Mouse (Mus musculus) Patski (cell line): ENCODE results near the gene Rbms3. TPM values are rescaled to one million over a fixed set of nuclear protein-coding genes. Genes with fewer than 3 reads are reported as not detected.

ENCODE experiments used
- ATAC-seq: fragments of 100-300 bp; one replicate; pipeline ENCODE4 v1.8.0; 2021
- CTCF ChIA-PET: fragments of 350-600 bp; sonication (Branson Sonifier 250); formaldehyde crosslinking; loops from one replicate; lab custom pipeline; 2022; ENCODE audit warnings: inconsistent platforms; lab: Charles Lee
- POLR2A ChIA-PET: fragments of 350-600 bp; sonication (Branson Sonifier 250); formaldehyde crosslinking; loops from one replicate; lab custom pipeline; 2022; ENCODE audit warnings: antibody characterized with exemption, inconsistent platforms; lab: Charles Lee
- DNase-seq: peaks from one replicate; pipeline ENCODE4 v3.0.0-alpha.2; 2011; ENCODE audit warnings: low read depth, low spot score
- H3K27me3 ChIP-seq: fragments of 371-371 bp; one replicate; pipeline ENCODE4 v1.5.1; 2021
- CTCF ChIP-seq: fragments of 100-300 bp; IDR thresholded peaks from one replicate; pipeline ENCODE4 v1.5.1; 2021
- in situ Hi-C: fragments of 300-500 bp; cut with MboI; formaldehyde crosslinking; loops from 3 replicates; pipeline ENCODE4 v1.11.1; 2018; ENCODE audit warnings: low pct_unique_long_range_greater_than_20kb, mixed read lengths
- polyA plus RNA-seq: library from polyadenylated mRNA; unstranded; gene quantifications from one replicate; pipeline ENCODE4 v1.2.3, GENCODE M21; 2021

Gene Rbms3
- polyA plus RNA-seq, 1 experiment from 2014 or later = 8.1 TPM

DNA sequence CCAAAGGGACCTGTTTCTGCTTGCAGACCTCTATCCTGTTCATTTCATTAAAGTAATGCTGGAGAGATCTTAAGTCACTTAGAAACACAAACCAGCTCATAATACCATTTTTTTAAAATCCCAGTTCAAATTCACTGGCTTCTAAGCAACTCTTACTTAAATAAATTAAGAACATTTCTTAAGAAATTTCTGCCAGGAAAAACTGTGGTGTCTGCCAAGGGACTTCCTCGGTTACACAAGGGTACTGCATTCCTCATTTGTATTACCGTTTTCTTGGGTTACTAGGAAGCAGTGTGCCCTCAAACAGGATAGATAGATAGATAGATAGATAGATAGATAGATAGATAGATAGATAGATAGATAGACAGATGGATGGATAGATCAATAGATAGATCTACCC is 627.6 kb downstream of the Rbms3 start:
- in situ Hi-C loops = no loop called here
- no peaks in the 10 kb centered on the region for H3K27me3 ChIP-seq
- POLR2A ChIA-PET = interaction anchor here (0.7 kb wide), 1 partner anchor 959 kb away, joined by 3 read pairs; no protein-coding TSS in a partner anchor
- TF ChIP-seq CTCF = no peak
- no peak for ATAC-seq
- CTCF ChIA-PET = no interaction called here
- DNase-seq = no peak

GRCm38 (mm10) chr9:116999186-116999585 is 630.5 kb downstream of the Rbms3 start:
- no peak for ATAC-seq
- ChIA-PET POLR2A (interaction anchor here (1.0 kb wide), 1 partner anchor 14 kb away, joined by 3 read pairs; no protein-coding TSS in a partner anchor), CTCF (no interaction called here)
- no peaks in the 10 kb centered on the region for H3K27me3 ChIP-seq
- no peak for DNase-seq
- TF ChIP-seq CTCF = no peak
- in situ Hi-C loops = no loop called here

DNA sequence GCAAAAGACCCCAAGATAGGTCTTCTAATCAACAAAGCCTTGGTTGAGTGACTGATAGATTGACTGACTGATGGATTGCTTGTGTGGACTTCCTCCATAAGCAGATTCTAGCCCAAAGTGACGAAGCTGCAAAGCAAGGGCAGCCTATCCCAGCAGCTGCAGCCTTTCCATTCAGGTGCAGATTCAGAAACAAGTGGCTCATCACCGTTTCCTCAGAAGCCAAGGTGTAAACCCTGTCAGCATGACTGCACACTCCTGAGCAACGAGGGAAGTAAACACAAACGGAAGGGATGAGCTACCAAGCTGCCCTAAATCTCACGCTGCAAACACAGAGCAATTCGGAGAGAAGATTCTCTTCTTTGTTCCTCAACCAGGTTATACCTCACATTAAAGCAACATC is 639.4 kb downstream of the Rbms3 start:
- no peaks in the 10 kb centered on the region for H3K27me3 ChIP-seq
- ATAC-seq = no peak
- CTCF ChIA-PET = interaction anchor here (1.0 to 1.2 kb wide), 2 partner anchors 9 to 487 kb away, joined by 3 read pairs; no protein-coding TSS in a partner anchor
- POLR2A ChIA-PET = interaction anchor here (0.6 kb wide), 1 partner anchor 11 kb away, joined by 3 read pairs; no protein-coding TSS in a partner anchor
- DNase-seq = no peak
- no peak for TF ChIP-seq CTCF
- in situ Hi-C loops = no loop called here

DNA sequence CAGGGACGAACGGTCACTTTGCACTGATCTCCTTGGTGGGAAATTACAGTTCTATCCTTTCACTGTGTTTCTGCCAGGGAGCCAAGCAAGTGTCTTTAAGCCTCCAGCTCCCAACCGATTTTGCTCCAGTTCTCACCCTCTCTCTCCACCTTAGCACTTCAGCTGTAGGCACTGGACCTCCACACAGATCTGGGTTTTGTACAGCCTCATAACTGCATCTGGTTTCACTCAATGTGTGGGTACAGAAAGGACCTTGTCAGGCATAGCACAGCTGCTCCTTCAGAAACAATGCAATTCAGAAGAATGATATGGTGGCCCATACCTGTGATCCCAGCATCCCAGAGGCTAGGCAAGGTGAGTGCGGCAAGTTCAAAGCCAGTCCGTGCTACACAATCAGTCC is 648.9 kb downstream of the Rbms3 start:
- POLR2A ChIA-PET = no interaction called here
- H3K27me3 ChIP-seq = no peaks in the 10 kb centered on the region
- TF ChIP-seq CTCF = no peak
- CTCF ChIA-PET = interaction anchor here (0.8 kb wide), 1 partner anchor 9 kb away, joined by 3 read pairs; no protein-coding TSS in a partner anchor
- DNase-seq (no peak), ATAC-seq (no peak)
- in situ Hi-C loops = no loop called here

GRCm38 (mm10) chr9:116977428-116977827 is 652.3 kb downstream of the Rbms3 start:
- ChIA-PET POLR2A (no interaction called here), CTCF (no interaction called here)
- H3K27me3 ChIP-seq = no peaks in the 10 kb centered on the region
- no peak for ATAC-seq
- TF ChIP-seq CTCF = peak; percentile 46
- DNase-seq = no peak
- in situ Hi-C loops = no loop called here

DNA sequence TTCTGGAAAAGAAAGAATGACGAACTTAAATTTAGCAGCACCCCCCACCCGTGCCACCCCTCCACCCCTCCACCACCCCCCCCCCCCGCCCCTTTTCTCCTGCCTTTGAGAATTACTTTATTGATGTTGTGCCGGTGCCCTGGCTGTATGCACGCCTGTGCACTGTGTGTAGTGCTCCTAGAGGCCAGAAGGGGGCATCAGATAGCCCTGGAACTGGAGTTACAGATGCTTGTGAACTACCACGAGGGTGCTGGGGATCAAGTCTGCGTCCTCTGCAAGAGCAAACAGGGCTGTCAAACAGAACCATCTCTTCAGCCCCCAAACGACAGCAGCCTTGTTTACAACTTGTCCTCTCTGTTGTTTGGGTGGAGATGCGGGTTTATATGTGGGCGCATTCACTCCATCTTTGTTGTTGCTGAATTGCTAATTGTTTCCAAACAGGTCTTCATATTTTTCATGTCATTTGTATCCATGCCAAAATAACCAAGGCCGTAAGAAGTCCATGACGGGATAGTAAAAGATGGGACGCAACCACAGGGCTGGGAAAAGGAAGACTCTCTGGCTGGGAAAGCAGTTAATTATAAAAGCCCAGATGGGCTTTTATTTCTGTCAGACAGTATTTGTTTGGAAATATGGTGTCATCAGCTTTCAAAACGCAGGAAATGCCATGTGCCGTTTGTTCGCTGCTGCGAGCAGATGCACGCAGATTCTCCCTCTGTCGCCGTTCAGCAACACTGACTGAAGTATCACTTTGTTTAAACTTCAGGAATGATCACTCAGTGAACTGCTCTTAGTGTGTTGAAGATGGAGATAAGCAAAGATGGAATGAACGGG is 652.9 kb downstream of the Rbms3 start:
- in situ Hi-C loops = no loop called here

DNA sequence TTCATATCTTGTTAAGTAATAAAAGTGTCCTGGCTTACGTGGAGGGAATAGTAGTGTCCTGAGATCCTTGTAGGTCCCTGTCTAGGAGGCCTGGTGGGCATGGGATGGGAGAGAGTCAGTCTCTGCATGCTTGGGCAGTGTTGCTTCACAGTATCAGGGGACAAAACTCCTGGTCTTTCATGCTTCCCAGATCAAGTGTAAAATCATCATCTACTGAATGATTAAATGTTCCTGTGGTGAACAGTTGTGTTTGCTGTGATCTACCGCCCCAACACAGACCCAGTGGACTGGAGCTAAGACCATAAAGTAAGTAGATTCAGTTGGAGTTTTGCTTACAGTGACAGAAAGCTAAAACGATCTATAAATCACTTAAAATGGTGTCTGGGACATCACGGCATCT is 654.4 kb downstream of the Rbms3 start:
- POLR2A ChIA-PET = interaction anchor here (0.6 kb wide), 1 partner anchor 59 kb away, joined by 4 read pairs; no protein-coding TSS in a partner anchor
- no peaks in the 10 kb centered on the region for H3K27me3 ChIP-seq
- TF ChIP-seq CTCF = no peak
- DNase-seq (no peak), ATAC-seq (no peak)
- in situ Hi-C loops = no loop called here
- CTCF ChIA-PET = interaction anchor here (1.0 kb wide), 1 partner anchor 12 kb away, joined by 3 read pairs; no protein-coding TSS in a partner anchor

More for the DNA sequence above, 652.9 kb downstream of the Rbms3 start:
- peak; percentile 34 for TF ChIP-seq CTCF
- DNase-seq (no peak), ATAC-seq (no peak)
- CTCF ChIA-PET = no interaction called here
- no peaks in the 10 kb centered on the region for H3K27me3 ChIP-seq
- POLR2A ChIA-PET = no interaction called here

DNA sequence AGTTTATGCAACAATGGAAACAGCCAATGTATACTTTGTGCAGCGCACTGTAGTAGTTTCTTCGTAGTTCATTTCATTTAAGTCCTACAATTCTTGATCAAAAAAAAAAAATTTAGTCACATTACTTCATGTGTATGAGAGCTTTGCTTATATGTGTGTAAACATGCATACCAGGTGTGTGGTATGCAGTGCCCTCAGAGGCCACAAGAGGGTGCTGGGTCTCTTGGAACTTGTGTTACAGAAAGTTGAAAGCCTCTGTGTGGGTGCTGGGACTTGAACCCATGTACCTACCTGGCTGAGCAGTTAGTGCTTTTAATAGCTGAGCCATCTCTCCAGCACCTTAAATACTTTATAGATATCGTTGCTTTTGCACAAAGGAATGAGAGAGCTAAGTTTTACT is 655.6 kb downstream of the Rbms3 start:
- no peak for DNase-seq
- no peak for ATAC-seq
- in situ Hi-C loops = no loop called here
- TF ChIP-seq CTCF = peak; percentile 46
- ChIA-PET POLR2A (no interaction called here), CTCF (no interaction called here)
- no peaks in the 10 kb centered on the region for H3K27me3 ChIP-seq

GRCm38 (mm10) chr9:116973594-116973993 is 656.1 kb downstream of the Rbms3 start:
- no peak for TF ChIP-seq CTCF
- DNase-seq (no peak), ATAC-seq (no peak)
- ChIA-PET POLR2A (no interaction called here), CTCF (no interaction called here)
- no peaks in the 10 kb centered on the region for H3K27me3 ChIP-seq
- in situ Hi-C loops = no loop called here

DNA sequence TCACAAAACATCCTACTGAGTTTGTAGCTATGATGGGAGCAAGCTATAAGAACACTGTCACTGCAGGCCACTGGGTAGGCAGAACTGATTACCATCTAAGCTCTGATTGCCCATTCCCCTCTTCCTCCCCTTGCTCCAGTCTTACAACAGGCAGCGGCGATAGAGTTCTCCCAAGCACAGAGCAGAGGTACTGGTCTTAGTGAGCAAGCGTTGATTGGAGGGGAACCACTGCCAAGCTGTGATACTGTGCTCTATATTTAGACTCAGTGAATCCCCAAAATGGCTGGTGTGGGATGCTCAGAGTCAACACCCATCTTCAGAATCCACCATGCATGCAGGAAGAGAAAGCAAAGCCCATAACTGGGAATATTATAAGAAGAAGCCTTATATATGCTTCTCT is 662.4 kb downstream of the Rbms3 start:
- in situ Hi-C loops = no loop called here
- DNase-seq (no peak), ATAC-seq (no peak)
- ChIA-PET POLR2A (no interaction called here), CTCF (no interaction called here)
- H3K27me3 ChIP-seq = no peaks in the 10 kb centered on the region
- no peak for TF ChIP-seq CTCF

DNA sequence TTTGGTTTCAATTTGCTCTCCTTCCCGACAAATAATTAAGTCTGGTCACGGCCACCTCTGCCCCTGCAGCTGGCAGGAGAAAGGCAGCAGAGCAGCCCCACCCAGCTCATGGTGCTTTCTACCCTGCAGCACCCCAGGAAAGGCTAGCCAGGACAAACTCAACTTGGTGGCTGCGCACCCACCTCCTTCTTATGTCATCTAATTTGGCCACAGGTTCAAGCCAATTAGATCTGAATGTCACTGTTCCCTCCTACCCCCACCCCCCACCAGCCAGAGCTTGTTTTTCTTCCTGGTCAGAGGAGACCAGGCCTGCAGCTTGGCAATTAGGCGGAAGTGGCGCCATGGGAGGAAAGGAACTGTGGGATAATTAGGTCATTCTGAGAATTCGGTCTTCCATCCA is 664.0 kb downstream of the Rbms3 start:
- in situ Hi-C loops = no loop called here
- ATAC-seq = no peak
- no peak for TF ChIP-seq CTCF
- no peak for DNase-seq
- CTCF ChIA-PET = no interaction called here
- H3K27me3 ChIP-seq = no peaks in the 10 kb centered on the region
- POLR2A ChIA-PET = interaction anchor here (0.6 kb wide), 1 partner anchor 75 kb away, joined by 3 read pairs; no protein-coding TSS in a partner anchor
